17 mouse cellular contexts compared by ENCODE assay signal in the genomic region with DNA sequence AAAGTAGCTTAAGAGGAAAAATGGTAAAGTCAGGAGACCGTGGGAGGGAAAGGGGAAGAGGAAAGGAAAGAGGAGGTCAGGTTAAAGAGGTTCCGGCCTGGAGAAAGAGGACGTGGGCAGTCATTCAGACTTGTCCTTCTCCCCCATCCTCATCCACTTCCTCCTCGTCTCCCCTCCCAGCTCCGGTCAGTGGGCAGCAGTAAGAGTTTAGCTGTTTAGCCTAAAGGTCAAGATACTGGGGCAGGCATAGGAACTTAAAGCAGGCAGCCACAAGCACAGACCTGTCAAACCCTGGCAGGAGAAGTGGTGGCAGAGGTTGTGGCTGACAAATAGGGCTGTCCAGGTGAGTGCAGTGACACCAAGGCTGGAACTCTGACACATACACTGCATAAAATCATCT.
"Had no signal": no experiment of that assay in that cellular context is flagged by ENCODE, and none has a peak within 500 bp of the region (broad histone marks: within the 10 kb centered on the region; RNA-seq: fewer than 3 reads in every experiment).

No protein-coding gene starts in this region.

- H3K4me3 ChIP-seq: liver, embryonic 13.5 days; megakaryocyte, embryonic 14.5 days; midbrain, embryonic 10.5 days; myocyte; neural tube, embryonic 13.5 days; stomach, embryonic 15.5 days had no signal

- DNase-seq: kidney, adult 18-20 months; kidney, adult 9 months; kidney, postnatal 14 days; kidney, postnatal 4 days; liver, embryonic 13.5 days; lung, embryonic 14.5 days; lung, postnatal 10 days; midbrain, embryonic 14.5 days; retina, postnatal 1 day; right cerebral cortex, postnatal 25 days; spleen, adult 18-20 months; thymus, postnatal 25 days had no signal

- H3K9ac ChIP-seq: liver, embryonic 13.5 days; lung, embryonic 14.5 days; neural tube, embryonic 13.5 days; stomach, embryonic 15.5 days had no signal

- H3K36me3 ChIP-seq: liver, embryonic 13.5 days; midbrain, embryonic 10.5 days; neural tube, embryonic 13.5 days; stomach, embryonic 15.5 days had no signal

- H3K4me1 ChIP-seq: neural tube, embryonic 13.5 days had no signal

- H3K9me3 ChIP-seq: liver, embryonic 13.5 days; megakaryocyte, embryonic 14.5 days; midbrain, embryonic 10.5 days; neural tube, embryonic 13.5 days; stomach, embryonic 15.5 days had no signal

- H3K27ac ChIP-seq: liver, embryonic 13.5 days; midbrain, embryonic 10.5 days; neural tube, embryonic 13.5 days; stomach, embryonic 15.5 days had no signal

- H3K4me2 ChIP-seq: liver, embryonic 13.5 days; lung, embryonic 14.5 days; neural tube, embryonic 13.5 days; stomach, embryonic 15.5 days had no signal

- H3K27me3 ChIP-seq: liver, embryonic 13.5 days; megakaryocyte, embryonic 14.5 days; neural tube, embryonic 13.5 days; stomach, embryonic 15.5 days had no signal
